Mouse (Mus musculus): ENCODE results near the gene Espn.

DNA sequence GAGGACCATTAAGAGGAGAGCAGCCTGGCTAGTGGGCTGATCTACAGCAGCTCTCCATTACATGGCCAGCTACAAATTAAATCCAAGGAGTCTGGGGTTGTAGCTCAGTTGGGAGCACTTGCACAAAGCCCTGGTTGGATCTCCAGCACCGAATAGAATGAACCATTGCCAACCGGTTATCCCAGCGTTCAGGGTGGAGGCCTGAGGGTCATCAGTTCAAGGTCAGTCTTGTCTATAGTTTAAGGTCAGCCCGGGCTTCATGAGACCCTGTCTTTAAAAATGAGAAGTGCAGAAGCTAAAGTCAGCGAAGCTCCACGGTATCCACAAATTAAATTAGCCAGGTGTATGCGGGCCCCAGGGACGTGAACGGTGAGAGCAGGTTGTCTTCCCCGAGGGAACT lies 18.1 kb upstream of the Espn start:
- TF ChIP-seq CTCF (IDR thresholded peaks at IDR 0.05; ENCODE audit: low read depth, low read length) (no peak), POLR2A (IDR thresholded peaks at IDR 0.05; ENCODE audit: borderline replicate concordance, low read depth, low read length) (no peak)

Data from bone marrow macrophage, adult 2 months (primary cell).